Mouse (Mus musculus) liver, embryonic 14.5 days (tissue): ENCODE measurements at regions not wholly inside any gene's neighbourhood (a gene's known extent, or its start where the extent isn't known, plus 50 kb on each side); places are given as distances from the start of the nearest gene placed in this dataset.

Source experiments
- ATAC-seq: fragments of 200-750 bp; cut with Nextera tagmentation; 2 replicates; pipeline ENCODE4 v1.8.0; 2017; ENCODE audit warnings: moderate number of reproducible peaks, mild to moderate bottlenecking, moderate library complexity; ENCODE audit not compliant: insufficient read depth
- DNase-seq, 3 experiments: peaks; one replicate each; pipeline ENCODE4 v3.0.0-alpha.2; 2012 to 2013; ENCODE audit warnings: low read depth in 3 of 3, low spot score in 3 of 3
- H3K27ac ChIP-seq: fragments of 300-500 bp; sonication (generic); 2 replicates; pipeline ENCODE4 v1.5.1; 2014; ENCODE audit warnings: moderate library complexity, mild to moderate bottlenecking, control low read depth, inconsistent platforms
- H3K27me3 ChIP-seq: fragments of 300-500 bp; sonication (generic); 2 replicates; pipeline ENCODE4 v1.6.1; 2014; ENCODE audit warnings: mild to moderate bottlenecking, low read length, moderate library complexity; ENCODE audit not compliant: control insufficient read depth, insufficient read depth
- H3K36me3 ChIP-seq: fragments of 300-500 bp; sonication (generic); replicated peaks from 2 replicates; pipeline ENCODE4 v1.6.1; 2014; ENCODE audit warnings: low read depth; ENCODE audit not compliant: control insufficient read depth, insufficient read depth
- H3K4me1 ChIP-seq, 2 experiments: fragments of 200-500 bp in 1 of 2; fragments of 300-500 bp in 1 of 2; sonication (generic) in 1 of 2; replicated peaks; 2 replicates each; pipeline ENCODE4 v1.6.1; 2012 to 2014; ENCODE audit warnings: antibody characterized with exemption in 1 of 2, inconsistent platforms in 1 of 2, low read length in 1 of 2; ENCODE audit not compliant: control insufficient read depth in 2 of 2, insufficient read depth in 2 of 2
- H3K4me2 ChIP-seq: fragments of 300-500 bp; sonication (generic); 2 replicates; pipeline ENCODE4 v1.6.1; 2014; ENCODE audit warnings: low read depth, mild to moderate bottlenecking, control low read depth, moderate library complexity
- H3K4me3 ChIP-seq, 2 experiments: fragments of 200-500 bp in 1 of 2; fragments of 300-500 bp in 1 of 2; sonication (generic) in 1 of 2; 2 replicates each; pipeline ENCODE4 v1.5.1; 2012 to 2014; ENCODE audit warnings: low read depth in 2 of 2, low read length in 2 of 2, mild to moderate bottlenecking in 2 of 2, control low read depth in 1 of 2, inconsistent platforms in 1 of 2, moderate library complexity in 1 of 2; ENCODE audit not compliant: insufficient read depth in 1 of 2
- H3K9ac ChIP-seq: fragments of 300-500 bp; sonication (generic); replicated peaks from 2 replicates; pipeline ENCODE4 v1.6.1; 2014; ENCODE audit warnings: mild to moderate bottlenecking, control low read depth, moderate library complexity
- H3K9me3 ChIP-seq: fragments of 300-500 bp; sonication (generic); 2 replicates; pipeline ENCODE4 v1.6.1; 2016; ENCODE audit warnings: low read length, mixed read lengths; ENCODE audit not compliant: control insufficient read depth
- CTCF ChIP-seq: IDR thresholded peaks from 2 replicates; pipeline ENCODE4 v1.5.1; 2016; ENCODE audit warnings: antibody characterized with exemption, low read depth, control low read depth
- EP300 ChIP-seq: IDR thresholded peaks from 2 replicates; pipeline ENCODE4 v1.6.1; 2016; ENCODE audit warnings: antibody characterized with exemption, low read depth
- WGBS: fragments of 180-500 bp; shearing (Covaris S2); extraction: QIAGEN DNeasy Blood & Tissue Kit; methylation state at CpG from one replicate; pipeline ENCODE4 v1.1.7; 2014; ENCODE audit not compliant: insufficient replicate concordance; 5-methylcytosine and 5-hydroxymethylcytosine counted together

- H3K4me1 ChIP-seq: no peaks in the 10 kb centered on the region
- no peak overlapping the region for H3K9ac ChIP-seq
- ATAC-seq: no peak
- H3K36me3 ChIP-seq: no peaks in the 10 kb centered on the region
- no peak for DNase-seq
- H3K27ac ChIP-seq: no peak overlapping the region
- no peaks in the 10 kb centered on the region for H3K9me3 ChIP-seq
- H3K27me3 ChIP-seq: no peaks in the 10 kb centered on the region
- H3K4me3 ChIP-seq: no peak overlapping the region
- TF ChIP-seq CTCF (no peak), EP300 (no peak)
- H3K4me2 ChIP-seq: no peak overlapping the region
- WGBS: 64% methylated on average over 3 of the region's 3 CpGs
Measured at GRCm38 (mm10) chr9:84399481-84399880, 474.5 kb downstream of the Bckdhb start.

GRCm38 (mm10) chr9:84408260-84409203, 483.6 kb downstream of the Bckdhb start:
- no peak overlapping the region for H3K9ac ChIP-seq
- H3K4me2 ChIP-seq: no peak overlapping the region
- 52% methylated on average over 10 of the region's 10 CpGs for WGBS
- DNase-seq: no peak
- H3K27ac ChIP-seq: no peak overlapping the region
- H3K4me1 ChIP-seq: no peaks in the 10 kb centered on the region
- H3K27me3 ChIP-seq: no peaks in the 10 kb centered on the region
- no peaks in the 10 kb centered on the region for H3K36me3 ChIP-seq
- ATAC-seq: no peak
- no peaks in the 10 kb centered on the region for H3K9me3 ChIP-seq
- no peak overlapping the region for H3K4me3 ChIP-seq
- no peak for TF ChIP-seq CTCF
- TF ChIP-seq EP300: no peak
